In genomic region chr17:43590531-43590930, GRCm38 (mm10) we compare ENCODE assay signal across 29 mouse cellular contexts. TPM values are rescaled to one million over a fixed set of nuclear protein-coding genes. Genes with fewer than 3 reads are reported as not detected.
DNase-seq lines count a peak whose midpoint lies in the region; ATAC-seq and TF ChIP-seq lines count a peak whose summit lies in the region.
"Had no signal": no experiment of that assay in that cellular context is flagged by ENCODE, and none has a peak within 500 bp of the region (broad histone marks: within the 10 kb centered on the region; RNA-seq: fewer than 3 reads in every experiment).

No protein-coding gene starts in this region.

- no peak overlapping the region for H3K27ac ChIP-seq in forebrain, embryonic 14.5 days (ENCODE audit: low read depth, low read length)
- H3K27ac ChIP-seq in forebrain, embryonic 11.5 days (ENCODE audit: low read depth, low read length): no peak overlapping the region
- H3K27ac ChIP-seq in hindbrain, postnatal 0 days: no peak overlapping the region
- no peak overlapping the region for H3K27ac ChIP-seq in hindbrain, embryonic 12.5 days
- no peak overlapping the region for H3K27ac ChIP-seq in testis, adult 2 months (ENCODE audit: control insufficient read depth, insufficient read depth, low read depth, low read length)
- H3K27ac ChIP-seq: forebrain, embryonic 10.5 days; forebrain, embryonic 15.5 days; heart, adult 2 months; heart, embryonic 10.5 days; heart, embryonic 13.5 days; hindbrain, embryonic 14.5 days; intestine, embryonic 15.5 days had no signal

- DNase-seq in forebrain, embryonic 14.5 days (ENCODE audit: low spot score): peak; percentile 14
- no peak for DNase-seq in forebrain, embryonic 11.5 days (ENCODE audit: low spot score)
- peak; percentile 72 for DNase-seq in hindbrain, postnatal 0 days (ENCODE audit: low spot score)
- DNase-seq in testis, postnatal 10 days (ENCODE audit: low spot score): no peak
- DNase-seq in adrenal gland, postnatal 14 days: no peak
- DNase-seq in yolk sac, embryonic 10.5 days (ENCODE audit: low spot score): no peak
- DNase-seq: adrenal gland, postnatal 10 days; cerebellum, adult 11-12 months; cerebellum, adult 8-10 months; cerebellum, postnatal 14 days; gastrocnemius, postnatal 25 days; heart, adult 2 months had no signal

- H3K27me3 ChIP-seq in forebrain, embryonic 14.5 days (replicated peaks; ENCODE audit: control insufficient read depth, insufficient read depth, low read length): no peaks in the 10 kb centered on the region
- H3K27me3 ChIP-seq in forebrain, embryonic 11.5 days (ENCODE audit: control insufficient read depth, insufficient read depth, low read length): no peaks in the 10 kb centered on the region
- H3K27me3 ChIP-seq in hindbrain, postnatal 0 days (ENCODE audit: insufficient read depth, low read length): no peaks in the 10 kb centered on the region
- no peaks in the 10 kb centered on the region for H3K27me3 ChIP-seq in hindbrain, embryonic 12.5 days
- no peaks in the 10 kb centered on the region for H3K27me3 ChIP-seq in testis, adult 2 months (ENCODE audit: control insufficient read depth, insufficient read depth, low read length)
- H3K27me3 ChIP-seq: forebrain, embryonic 15.5 days; heart, embryonic 13.5 days; intestine, embryonic 15.5 days; Patski had no signal

- TF ChIP-seq CTCF in hindbrain, postnatal 0 days (IDR thresholded peaks at IDR 0.05; ENCODE audit: low read depth): no peak
- TF ChIP-seq CTCF in testis, adult 2 months (IDR thresholded peaks at IDR 0.05; ENCODE audit: control insufficient read depth, insufficient read depth, insufficient replicate concordance, low read depth, low read length): no peak

- no peaks in the 10 kb centered on the region for H3K9me3 ChIP-seq in forebrain, embryonic 14.5 days (replicated peaks; ENCODE audit: control insufficient read depth, low read length)
- H3K9me3 ChIP-seq in forebrain, embryonic 11.5 days (ENCODE audit: control insufficient read depth, low read length): no peaks in the 10 kb centered on the region
- H3K9me3 ChIP-seq in hindbrain, postnatal 0 days (ENCODE audit: low read length): no peaks in the 10 kb centered on the region
- H3K9me3 ChIP-seq in hindbrain, embryonic 12.5 days (replicated peaks): no peaks in the 10 kb centered on the region
- H3K9me3 ChIP-seq: forebrain, embryonic 10.5 days; forebrain, embryonic 15.5 days; heart, embryonic 10.5 days; heart, embryonic 13.5 days; intestine, embryonic 15.5 days had no signal

- WGBS in forebrain, embryonic 14.5 days: 77% methylated on average over 5 of the region's 5 CpGs
- WGBS in forebrain, embryonic 11.5 days: 87% methylated on average over 5 of the region's 5 CpGs
- WGBS in hindbrain, postnatal 0 days: 50% methylated on average over 5 of the region's 5 CpGs
- WGBS in hindbrain, embryonic 12.5 days: 81% methylated on average over 5 of the region's 5 CpGs

- no peaks in the 10 kb centered on the region for H3K36me3 ChIP-seq in forebrain, embryonic 14.5 days (ENCODE audit: control insufficient read depth, insufficient read depth, low read length)
- no peaks in the 10 kb centered on the region for H3K36me3 ChIP-seq in forebrain, embryonic 11.5 days (ENCODE audit: control insufficient read depth, insufficient read depth, low read length)
- H3K36me3 ChIP-seq in hindbrain, postnatal 0 days (ENCODE audit: insufficient read depth, low read length): no peaks in the 10 kb centered on the region
- no peaks in the 10 kb centered on the region for H3K36me3 ChIP-seq in hindbrain, embryonic 12.5 days
- no peaks in the 10 kb centered on the region for H3K36me3 ChIP-seq in testis, adult 2 months (ENCODE audit: control insufficient read depth, insufficient read depth, low read length)
- H3K36me3 ChIP-seq: forebrain, embryonic 10.5 days; forebrain, embryonic 15.5 days; heart, embryonic 10.5 days; heart, embryonic 13.5 days; intestine, embryonic 15.5 days had no signal

- H3K4me1 ChIP-seq in forebrain, embryonic 14.5 days (ENCODE audit: control insufficient read depth, insufficient read depth, low read length): no peaks in the 10 kb centered on the region
- H3K4me1 ChIP-seq in forebrain, embryonic 11.5 days (replicated peaks; ENCODE audit: control insufficient read depth, insufficient read depth, low read length): no peaks in the 10 kb centered on the region
- H3K4me1 ChIP-seq in hindbrain, postnatal 0 days (ENCODE audit: insufficient read depth, low read length): no peaks in the 10 kb centered on the region
- no peaks in the 10 kb centered on the region for H3K4me1 ChIP-seq in hindbrain, embryonic 12.5 days
- H3K4me1 ChIP-seq in testis, adult 2 months (ENCODE audit: control insufficient read depth, insufficient read depth, low read length): 0 out of 2 replicates have a peak, but pooled peaks cover 2% of the 10 kb centered on the region
- H3K4me1 ChIP-seq: forebrain, embryonic 10.5 days; forebrain, embryonic 15.5 days; heart, embryonic 10.5 days; heart, embryonic 13.5 days; intestine, embryonic 15.5 days had no signal

- TF ChIP-seq POLR2A in testis, adult 2 months (IDR thresholded peaks at IDR 0.05; ENCODE audit: control insufficient read depth, low read depth, low read length): no peak

- no peak overlapping the region for H3K9ac ChIP-seq in forebrain, embryonic 14.5 days (ENCODE audit: low read length)
- H3K9ac ChIP-seq in forebrain, embryonic 11.5 days (ENCODE audit: low read length): no peak overlapping the region
- no peak overlapping the region for H3K9ac ChIP-seq in hindbrain, postnatal 0 days (replicated peaks; ENCODE audit: low read length)
- H3K9ac ChIP-seq in hindbrain, embryonic 12.5 days: no peak overlapping the region
- H3K9ac ChIP-seq: forebrain, embryonic 15.5 days; heart, embryonic 13.5 days; hindbrain, embryonic 14.5 days; intestine, embryonic 15.5 days had no signal

- no peak for ATAC-seq in forebrain, embryonic 14.5 days
- no peak for ATAC-seq in forebrain, embryonic 11.5 days (replicated peaks; ENCODE audit: low FRiP score)
- peak; percentile 58; the same call in 1 of the 2 replicates for ATAC-seq in hindbrain, postnatal 0 days
- ATAC-seq in hindbrain, embryonic 12.5 days (ENCODE audit: low FRiP score): no peak
- ATAC-seq: forebrain, embryonic 15.5 days; intestine, embryonic 15.5 days; Patski had no signal

- no peak overlapping the region for H3K4me2 ChIP-seq in forebrain, embryonic 14.5 days (ENCODE audit: low read length)
- H3K4me2 ChIP-seq in forebrain, embryonic 11.5 days (ENCODE audit: low read depth, low read length, severe bottlenecking): no peak overlapping the region
- H3K4me2 ChIP-seq in hindbrain, postnatal 0 days (ENCODE audit: low read depth, low read length): no peak overlapping the region
- no peak overlapping the region for H3K4me2 ChIP-seq in hindbrain, embryonic 12.5 days (replicated peaks)
- H3K4me2 ChIP-seq: forebrain, embryonic 15.5 days; heart, embryonic 13.5 days; hindbrain, embryonic 14.5 days; intestine, embryonic 15.5 days had no signal

- H3K4me3 ChIP-seq in forebrain, embryonic 14.5 days (ENCODE audit: low read depth, low read length): no peak overlapping the region
- H3K4me3 ChIP-seq in forebrain, embryonic 11.5 days (ENCODE audit: low read depth, low read length): no peak overlapping the region
- no peak overlapping the region for H3K4me3 ChIP-seq in hindbrain, postnatal 0 days (ENCODE audit: low read length)
- H3K4me3 ChIP-seq in hindbrain, embryonic 12.5 days: no peak overlapping the region
- peak overlapping the region; percentile 72 for H3K4me3 ChIP-seq in testis, adult 2 months (ENCODE audit: control insufficient read depth, low read depth, low read length)
- H3K4me3 ChIP-seq: forebrain, embryonic 10.5 days; forebrain, embryonic 15.5 days; heart, adult 2 months; heart, embryonic 10.5 days; heart, embryonic 13.5 days; intestine, embryonic 15.5 days had no signal

RNA-seq across cellular contexts. Expression of gene Pla2g7, which starts 22.6 kb away (rescaled TPM):
- polyA plus RNA-seq in forebrain, embryonic 14.5 days (2014; fragmentation: Nextera tagmentation; extraction: Ambion mirVana): 4.0 and 7.3 TPM in 2 replicates
- polyA plus RNA-seq in forebrain, embryonic 11.5 days (2014; fragmentation: Nextera tagmentation; extraction: Ambion mirVana): 2.9 and 3.3 TPM in 2 replicates
- total RNA-seq in hindbrain, postnatal 0 days (2014; rRNA removed): 114 and 115 TPM in 2 replicates
- 313 and 342 TPM in 2 replicates for polyA plus RNA-seq in hindbrain, postnatal 0 days (2015; fragmentation: Nextera tagmentation; extraction: Ambion mirVana)
- 19.5 and 21.0 TPM in 2 replicates for polyA plus RNA-seq in hindbrain, embryonic 12.5 days (2016; fragmentation: Nextera tagmentation; extraction: Ambion mirVana)
- polyA plus RNA-seq in testis, adult 2 months (2012; rRNA removed): 8.6 and 14.8 TPM in 2 replicates
- total RNA-seq in adrenal gland, postnatal 14 days (2021): 23.3 and 26.2 TPM in 2 replicates

RNA-seq across cellular contexts. Expression of gene Tdrd6, which starts 39.6 kb away (rescaled TPM):
- polyA plus RNA-seq in forebrain, embryonic 14.5 days (2014; fragmentation: Nextera tagmentation; extraction: Ambion mirVana): 0.11 and 0.16 TPM in 2 replicates
- polyA plus RNA-seq in forebrain, embryonic 11.5 days (2014; fragmentation: Nextera tagmentation; extraction: Ambion mirVana): 0.04 and 0.19 TPM in 2 replicates
- total RNA-seq in hindbrain, postnatal 0 days (2014; rRNA removed): 1.6 and 3.5 TPM in 2 replicates
- polyA plus RNA-seq in hindbrain, postnatal 0 days (2015; fragmentation: Nextera tagmentation; extraction: Ambion mirVana): 0.43 and 0.79 TPM in 2 replicates
- polyA plus RNA-seq in hindbrain, embryonic 12.5 days (2016; fragmentation: Nextera tagmentation; extraction: Ambion mirVana): 0.05 and 0.47 TPM in 2 replicates
- 186 and 202 TPM in 2 replicates for polyA plus RNA-seq in testis, adult 2 months (2012; rRNA removed)
- not detected in 2 replicates for total RNA-seq in adrenal gland, postnatal 14 days (2021)
- total RNA-seq: adrenal gland, adult 18-20 months; adrenal gland, postnatal 10 days; gastrocnemius, adult 8-10 months; gastrocnemius, postnatal 25 days; heart, adult 2 months; heart, postnatal 25 days; hematopoietic stem cell, adult 5-6 weeks had no signal
- polyA plus RNA-seq: embryonic facial prominence, embryonic 11.5 days; heart, embryonic 10.5 days; heart, embryonic 13.5 days had no signal

RNA-seq across cellular contexts. Expression of gene Ankrd66, which starts 47.1 kb away (rescaled TPM):
- 0.34 and 0.45 TPM in 2 replicates for polyA plus RNA-seq in forebrain, embryonic 14.5 days (2014; fragmentation: Nextera tagmentation; extraction: Ambion mirVana)
- 0.35 TPM in 1 of 2 replicates, not detected in the other for polyA plus RNA-seq in forebrain, embryonic 11.5 days (2014; fragmentation: Nextera tagmentation; extraction: Ambion mirVana)
- total RNA-seq in hindbrain, postnatal 0 days (2014; rRNA removed): 0.10 TPM in 1 of 2 replicates, not detected in the other
- 1.2 and 1.9 TPM in 2 replicates for polyA plus RNA-seq in hindbrain, postnatal 0 days (2015; fragmentation: Nextera tagmentation; extraction: Ambion mirVana)
- 0.85 and 1.3 TPM in 2 replicates for polyA plus RNA-seq in hindbrain, embryonic 12.5 days (2016; fragmentation: Nextera tagmentation; extraction: Ambion mirVana)
- polyA plus RNA-seq in testis, adult 2 months (2012; rRNA removed): 0.22 and 0.23 TPM in 2 replicates
- total RNA-seq in adrenal gland, postnatal 14 days (2021): not detected in 2 replicates
- total RNA-seq: adrenal gland, adult 18-20 months; adrenal gland, postnatal 10 days; adrenal gland, postnatal 4 days; ES-E14; gastrocnemius, adult 8-10 months; gastrocnemius, postnatal 25 days; heart, adult 2 months; heart, postnatal 25 days; hematopoietic stem cell, adult 5-6 weeks had no signal
- polyA plus RNA-seq: heart, embryonic 13.5 days; heart, embryonic 16.5 days; Patski had no signal

Comparison
In these comparisons a context has a peak if more than half of its experiments do, and no peak if none do; other contexts are left out.
1. DNase-seq: peak in forebrain, embryonic 14.5 days (single experiment) and hindbrain, postnatal 0 days (single experiment); none in forebrain, embryonic 11.5 days (single experiment), testis, postnatal 10 days (single experiment), adrenal gland, postnatal 14 days (single experiment) and yolk sac, embryonic 10.5 days (single experiment).
2. RNA of gene Pla2g7, which starts 22.6 kb away (polyA plus RNA-seq): 313 to 342 TPM in hindbrain, postnatal 0 days; 19.5 to 21.0 TPM in hindbrain, embryonic 12.5 days, 8.6 to 14.8 TPM in testis, adult 2 months, 4.0 to 7.3 TPM in forebrain, embryonic 14.5 days and 2.9 to 3.3 TPM in forebrain, embryonic 11.5 days; every median in the first group is over 10 times any median in the second.
3. RNA of gene Tdrd6, which starts 39.6 kb away (polyA plus RNA-seq): 186 to 202 TPM in testis, adult 2 months; 0.43 to 0.79 TPM in hindbrain, postnatal 0 days, 0.04 to 0.19 TPM in forebrain, embryonic 11.5 days, 0.11 to 0.16 TPM in forebrain, embryonic 14.5 days and 0.05 to 0.47 TPM in hindbrain, embryonic 12.5 days; every median in the first group is over 100 times any median in the second.